Mouse (Mus musculus): Measurements from ENCODE around the gene B3galnt2.
A peak's percentile ranks its signal among the peaks of the same experiment; 100 is the strongest.
"Not testable (repeated sequence)": the region's sequence is repeated elsewhere in the genome, so short reads cannot be mapped to it uniquely, and the experiment has no call there.

The B3galnt2 gene

GRCm38 (mm10) chr13:13953874-13954832 lies at the start of gene B3galnt2:
TSS of gene B3galnt2 (plus strand) at chr13:13954469.
- DNase-seq (ENCODE audit: low read depth, low spot score), result peak; percentile 99

GRCm38 (mm10) chr13:13911341-13911740 lies 42.9 kb upstream of the B3galnt2 start:
- DNase-seq (ENCODE audit: low read depth, low spot score), result no peak

- no peak for DNase-seq (ENCODE audit: low read depth, low spot score)
Measured at GRCm38 (mm10) chr13:13919396-13919795, 34.9 kb upstream of the B3galnt2 start.

- DNase-seq (ENCODE audit: low read depth, low spot score), result no peak
Measured at GRCm38 (mm10) chr13:13922526-13922925, 31.7 kb upstream of the B3galnt2 start.

DNA sequence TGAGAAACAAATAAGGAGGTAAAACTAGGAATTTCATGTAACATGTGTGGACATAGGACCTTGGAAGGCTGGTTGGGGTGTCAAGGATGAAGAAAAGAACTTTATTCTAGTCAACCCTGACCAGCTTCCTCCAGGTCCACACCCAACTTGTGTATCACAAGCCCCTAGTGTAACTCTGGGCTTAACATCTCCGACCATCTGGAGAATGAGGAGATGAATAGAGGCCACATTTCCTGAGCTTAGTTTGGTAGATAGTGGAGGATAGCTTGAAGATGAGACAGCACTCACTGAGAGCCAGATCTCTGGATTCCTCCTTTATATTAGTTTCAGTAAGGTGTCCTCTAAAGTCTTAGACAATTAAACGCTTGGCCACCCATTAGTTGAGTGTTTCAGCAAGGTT lies 24.3 kb upstream of the B3galnt2 start:
- no peak for DNase-seq (ENCODE audit: low read depth, low spot score)

DNA sequence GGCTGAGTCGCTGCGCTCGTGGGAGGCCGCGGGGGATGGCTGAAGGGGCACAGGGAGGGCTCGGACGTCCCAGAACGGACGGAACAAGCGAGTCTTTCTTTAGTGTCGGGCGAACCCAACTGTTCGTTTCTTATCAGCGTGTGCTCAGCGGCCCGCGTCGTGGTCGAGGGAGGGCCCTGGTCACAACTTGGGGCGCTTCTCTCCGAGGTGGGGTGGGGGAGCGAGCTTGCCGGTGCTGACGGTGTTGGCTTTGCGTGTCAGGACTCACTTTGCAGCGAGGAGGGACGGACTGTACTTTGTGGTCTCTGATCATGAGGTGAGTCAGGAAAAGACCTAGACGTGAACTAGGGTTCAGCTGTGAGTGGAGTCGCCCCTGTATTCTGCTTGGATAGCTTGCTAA lies 662 bp downstream of the B3galnt2 start:
- no peak for DNase-seq (ENCODE audit: low read depth, low spot score)

GRCm38 (mm10) chr13:13956686-13957085 lies 2.4 kb downstream of the B3galnt2 start:
- no peak for DNase-seq (ENCODE audit: low read depth, low spot score)

- no peak for DNase-seq (ENCODE audit: low read depth, low spot score)
Measured at GRCm38 (mm10) chr13:13960211-13960610, 5.9 kb downstream of the B3galnt2 start.

GRCm38 (mm10) chr13:13961046-13961445 lies 6.8 kb downstream of the B3galnt2 start:
- DNase-seq (ENCODE audit: low read depth, low spot score), result no peak

DNA sequence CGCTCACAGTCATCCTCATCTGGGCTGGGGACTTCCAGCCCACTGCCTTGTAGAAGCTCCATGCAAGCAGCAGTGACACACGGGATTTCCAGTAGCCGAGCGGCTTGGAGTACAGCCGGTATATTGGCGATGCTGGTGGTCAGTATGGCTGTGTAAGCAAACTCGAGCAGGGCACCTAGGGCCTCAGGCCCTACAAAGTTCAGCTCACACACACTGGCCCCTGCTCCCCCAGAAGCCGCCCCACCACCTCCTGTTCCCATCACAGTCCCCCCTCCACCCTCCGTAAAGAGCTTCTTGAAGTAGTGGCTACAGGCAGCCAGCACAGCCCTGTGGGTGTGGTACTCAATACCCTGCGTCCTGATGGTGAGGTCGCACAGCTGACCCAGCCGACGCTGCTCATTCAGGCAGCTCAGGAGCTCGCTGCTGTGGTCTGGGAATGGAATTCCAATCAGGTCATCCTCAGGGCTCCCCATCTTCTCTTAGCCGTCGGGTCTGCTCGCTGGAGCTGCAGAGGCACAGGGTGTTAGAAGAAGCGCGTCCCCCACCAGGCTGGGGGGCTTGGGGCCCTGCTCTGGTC lies 11.2 kb downstream of the B3galnt2 start:
- no peak for DNase-seq (ENCODE audit: low read depth, low spot score)

GRCm38 (mm10) chr13:13966172-13966571 lies 11.9 kb downstream of the B3galnt2 start:
- no peak for DNase-seq (ENCODE audit: low read depth, low spot score)

DNA sequence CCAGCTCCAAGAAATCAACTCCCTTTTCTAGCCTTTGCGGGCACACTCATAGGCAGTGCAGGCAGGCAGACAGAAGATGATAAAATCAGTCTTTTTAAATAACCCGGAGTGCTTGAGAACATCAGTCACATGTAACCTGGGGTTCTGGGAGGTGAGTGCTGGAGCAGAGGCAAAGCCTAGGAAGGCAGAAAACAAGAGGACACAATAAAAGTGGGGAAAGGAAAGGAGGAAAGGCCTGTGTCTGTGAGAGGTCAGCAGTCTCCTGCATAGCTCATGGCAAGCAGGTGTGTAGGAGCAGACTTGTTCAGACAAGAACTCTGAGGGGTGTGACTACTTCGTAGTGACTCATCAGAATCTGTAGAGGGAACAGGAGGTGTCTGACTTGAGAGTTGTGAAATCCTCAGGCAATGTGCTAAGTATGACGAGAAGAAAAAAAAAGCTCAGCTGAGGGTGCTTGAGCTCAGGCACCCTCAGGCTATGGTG lies 14.4 kb downstream of the B3galnt2 start:
- DNase-seq (ENCODE audit: low read depth, low spot score), result peak; percentile 20

GRCm38 (mm10) chr13:13969796-13970195 lies 15.5 kb downstream of the B3galnt2 start:
- no peak for DNase-seq (ENCODE audit: low read depth, low spot score)

DNA sequence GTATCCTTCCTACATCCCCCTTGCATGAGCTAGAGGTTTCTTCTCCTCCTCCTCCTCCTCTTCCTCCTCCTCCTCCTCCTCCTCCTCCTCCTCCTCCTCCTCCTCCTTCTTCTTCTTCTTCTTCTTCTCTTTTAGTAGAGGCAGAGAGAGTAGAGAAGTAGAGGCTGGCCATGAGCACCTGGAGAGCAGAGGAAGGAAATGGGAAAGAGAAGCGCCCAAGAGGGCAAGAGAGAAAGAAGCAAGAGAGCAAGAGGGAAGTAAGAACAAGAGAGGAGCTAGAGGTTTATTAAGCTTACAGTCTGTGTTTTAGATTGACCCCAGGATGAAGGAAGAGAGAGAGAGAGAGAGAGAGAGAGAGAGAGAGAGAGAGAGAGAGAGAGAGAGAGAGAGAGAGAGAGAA lies 27.6 kb downstream of the B3galnt2 start:
- DNase-seq (ENCODE audit: low read depth, low spot score), result not testable (repeated sequence)

GRCm38 (mm10) chr13:13983523-13983922 lies 29.3 kb downstream of the B3galnt2 start:
- no peak for DNase-seq (ENCODE audit: low read depth, low spot score)

- DNase-seq (ENCODE audit: low read depth, low spot score), result no peak
Measured at GRCm38 (mm10) chr13:13989135-13989534, 34.9 kb downstream of the B3galnt2 start.

DNA sequence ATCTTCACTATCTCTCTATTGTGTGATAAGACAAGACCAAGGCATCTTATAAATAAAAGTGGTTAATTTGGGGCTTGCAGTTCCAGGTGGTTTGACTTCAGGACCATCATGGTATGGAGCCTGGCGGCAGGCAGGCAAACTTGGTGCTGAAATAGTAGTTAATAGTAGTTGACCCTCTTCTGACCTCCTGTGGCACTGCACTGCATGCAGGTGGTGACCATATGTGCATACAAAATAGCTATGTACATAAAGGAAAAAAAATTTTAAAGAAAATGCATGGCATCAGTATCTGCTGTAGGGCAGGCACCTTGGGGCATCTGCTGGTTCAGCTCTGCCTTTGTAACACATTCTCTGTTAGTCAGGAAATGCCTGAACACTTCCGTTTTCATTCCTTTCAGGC lies 36.1 kb downstream of the B3galnt2 start:
- DNase-seq (ENCODE audit: low read depth, low spot score), result no peak

GRCm38 (mm10) chr13:13993041-13993440 lies 38.8 kb downstream of the B3galnt2 start:
- DNase-seq (ENCODE audit: low read depth, low spot score), result no peak

- no peak for DNase-seq (ENCODE audit: low read depth, low spot score)
Measured at GRCm38 (mm10) chr13:13995046-13995445, 40.8 kb downstream of the B3galnt2 start.

DNA sequence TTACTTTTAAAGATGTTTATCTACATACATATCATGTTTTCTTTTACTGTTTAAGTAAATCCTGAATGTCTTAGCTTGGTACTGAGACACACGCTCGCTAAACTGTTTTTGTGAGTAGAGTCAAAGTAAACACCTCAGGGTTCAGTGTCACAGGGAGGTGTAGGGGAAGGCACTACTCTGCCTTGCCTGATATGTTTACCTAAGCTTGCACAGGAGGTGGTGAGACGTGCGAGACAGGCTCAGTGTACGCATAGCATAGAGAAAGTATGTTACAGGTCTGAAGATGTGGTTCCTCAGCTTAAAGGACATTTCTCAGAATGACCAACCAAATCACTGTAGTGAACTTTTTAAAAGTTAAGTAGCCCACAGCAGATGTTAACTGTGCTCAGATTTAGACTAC lies 43.2 kb downstream of the B3galnt2 start:
- DNase-seq (ENCODE audit: low read depth, low spot score), result no peak

- DNase-seq (ENCODE audit: low read depth, low spot score), result no peak
Measured at GRCm38 (mm10) chr13:14002706-14003105, 48.4 kb downstream of the B3galnt2 start.

DNA sequence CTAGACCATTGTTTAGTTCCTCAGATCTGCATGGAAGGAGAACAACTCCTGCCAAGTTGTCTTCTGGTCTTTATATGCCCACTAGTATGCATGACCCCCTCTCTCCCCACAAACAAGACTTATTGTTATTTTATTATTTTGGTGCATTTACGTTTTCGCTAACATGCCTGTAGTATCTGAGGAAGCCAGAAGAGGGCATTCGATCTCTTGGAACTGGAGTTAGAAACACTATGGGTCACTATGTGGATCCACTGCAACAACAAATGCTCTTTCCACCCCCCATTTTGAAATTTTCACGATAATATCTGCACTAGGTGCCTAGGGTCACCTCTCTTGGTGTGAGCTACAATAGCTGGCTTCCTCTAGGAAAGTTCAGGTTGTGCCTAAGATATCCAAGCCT lies 49.8 kb downstream of the B3galnt2 start:
- DNase-seq (ENCODE audit: low read depth, low spot score), result peak; percentile 23

DNA sequence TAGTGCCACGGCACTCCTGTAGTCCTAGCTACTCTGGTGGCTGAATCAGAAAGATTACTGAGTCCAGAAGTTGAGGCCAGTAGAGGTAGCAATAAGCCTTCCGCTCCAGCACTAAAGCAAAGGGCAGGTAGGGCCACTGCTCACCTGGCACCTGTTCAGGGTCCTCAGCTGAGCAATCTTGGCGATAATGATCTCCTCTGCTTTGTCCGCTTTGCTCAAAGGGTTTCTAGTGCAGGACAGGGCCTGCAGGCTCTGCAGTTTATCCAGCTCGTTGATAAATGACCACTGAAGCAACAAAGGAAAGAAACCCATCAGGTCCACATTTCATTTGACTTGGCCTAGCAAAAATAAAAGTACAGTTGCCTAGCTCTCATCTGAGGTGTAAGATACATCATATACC lies 50.7 kb downstream of the B3galnt2 start:
- no peak for DNase-seq (ENCODE audit: low read depth, low spot score)
